Mouse (Mus musculus): ENCODE data around the gene Tmem43. TPM values are rescaled to one million over a fixed set of nuclear protein-coding genes. Genes with fewer than 3 reads are reported as not detected.

Gene Tmem43
- polyA plus RNA-seq, 1 experiment from 2014 or later = 32.7 TPM

- Histone ChIP-seq H3K27ac (no peak overlapping the region), H3K4me3 (ENCODE audit: inconsistent target) (no peak overlapping the region), H3K79me2 (ENCODE audit: inconsistent target) (no peaks in the 10 kb centered on the region), H3K36me3 (ENCODE audit: inconsistent target) (no peaks in the 10 kb centered on the region)
- 83% methylated on average over 4 of the region's 4 CpGs for WGBS (ENCODE audit: missing documents)
Observed at GRCm38 (mm10) chr6:91534268-91534667, 60.8 kb downstream of the Tmem43 start.

- H3K27ac ChIP-seq = no peak overlapping the region
Observed at GRCm38 (mm10) chr6:91535231-91535630, 61.7 kb downstream of the Tmem43 start.

GRCm38 (mm10) chr6:91536047-91536765, 62.7 kb downstream of the Tmem43 start:
- Histone ChIP-seq H3K36me3 (ENCODE audit: inconsistent target) (no peaks in the 10 kb centered on the region), H3K4me3 (ENCODE audit: inconsistent target) (no peak overlapping the region), H3K79me2 (ENCODE audit: inconsistent target) (no peaks in the 10 kb centered on the region), H3K27ac (no peak overlapping the region)
- 81% methylated on average over 11 of the region's 11 CpGs for WGBS (ENCODE audit: missing documents)

More at GRCm38 (mm10) chr6:91535231-91535630, 61.7 kb downstream of the Tmem43 start:
- no peak overlapping the region for H3K4me3 ChIP-seq (ENCODE audit: inconsistent target)
- H3K36me3 ChIP-seq (ENCODE audit: inconsistent target) = no peaks in the 10 kb centered on the region
- H3K79me2 ChIP-seq (ENCODE audit: inconsistent target) = no peaks in the 10 kb centered on the region
- 72% methylated on average over 3 of the region's 3 CpGs for WGBS (ENCODE audit: missing documents)

Other genes with a start within 250 kb of the Tmem43 start
- not detected in 3 replicates for gene Wnt7a, start 62.3 kb upstream of the Tmem43 start, polyA plus RNA-seq (2018)
- gene Chchd4, start 157 bp upstream of the Tmem43 start, polyA plus RNA-seq (2018) = 4.3 to 16.2 TPM (median 6.2 TPM) in 3 replicates
- gene Xpc, start 42.2 kb downstream of the Tmem43 start, polyA plus RNA-seq (2018) = 10.0 to 14.5 TPM (median 12.6 TPM) in 3 replicates
- 40.6 to 87.8 TPM (median 85.5 TPM) in 3 replicates for gene Lsm3, start 42.2 kb downstream of the Tmem43 start, polyA plus RNA-seq (2018)
- gene Slc6a6, start 210.3 kb downstream of the Tmem43 start, polyA plus RNA-seq (2018) = 290 to 451 TPM (median 423 TPM) in 3 replicates